Mouse (Mus musculus) midbrain, embryonic 13.5 days (tissue): ENCODE measurements at regions not wholly inside any gene's neighbourhood (a gene's known extent, or its start where the extent isn't known, plus 50 kb on each side); places are given as distances from the start of the nearest gene placed in this dataset.

Experiments used
- ATAC-seq: fragments of 200-750 bp; cut with Nextera tagmentation; 2 replicates; pipeline ENCODE4 v1.8.0; 2017; ENCODE audit warnings: mild to moderate bottlenecking, moderate TSS enrichment, moderate library complexity
- H3K27ac ChIP-seq: fragments of 300-500 bp; sonication (generic); 2 replicates; pipeline ENCODE4 v1.5.1; 2015; ENCODE audit warnings: inconsistent platforms, mild to moderate bottlenecking, moderate library complexity
- H3K27me3 ChIP-seq: fragments of 300-500 bp; sonication (generic); 2 replicates; pipeline ENCODE4 v1.6.1; 2015; ENCODE audit warnings: mild to moderate bottlenecking, inconsistent platforms
- H3K36me3 ChIP-seq: fragments of 300-500 bp; sonication (generic); 2 replicates; pipeline ENCODE4 v1.6.1; 2015; ENCODE audit warnings: mild to moderate bottlenecking, inconsistent platforms
- H3K4me1 ChIP-seq: fragments of 300-500 bp; sonication (generic); replicated peaks from 2 replicates; pipeline ENCODE4 v1.6.1; 2015; ENCODE audit warnings: inconsistent platforms
- H3K4me2 ChIP-seq: fragments of 300-500 bp; sonication (generic); replicated peaks from 2 replicates; pipeline ENCODE4 v1.6.1; 2015; ENCODE audit warnings: moderate library complexity, mild to moderate bottlenecking, inconsistent platforms
- H3K4me3 ChIP-seq: fragments of 300-500 bp; sonication (generic); replicated peaks from 2 replicates; pipeline ENCODE4 v1.5.1; 2015; ENCODE audit warnings: mild to moderate bottlenecking, inconsistent platforms
- H3K9ac ChIP-seq: fragments of 300-500 bp; sonication (generic); replicated peaks from 2 replicates; pipeline ENCODE4 v1.6.1; 2015; ENCODE audit warnings: mild to moderate bottlenecking, inconsistent platforms
- H3K9me3 ChIP-seq: fragments of 300-500 bp; sonication (generic); 2 replicates; pipeline ENCODE4 v1.6.1; 2016; ENCODE audit warnings: mild to moderate bottlenecking, inconsistent platforms
- WGBS: fragments of 180-500 bp; shearing (Covaris S2); methylation state at CpG from one replicate; pipeline ENCODE4 v1.1.7; 2015; 5-methylcytosine and 5-hydroxymethylcytosine counted together

GRCm38 (mm10) chr3:128575339-128576129, 624.1 kb upstream of the Pitx2 start:
- Histone ChIP-seq H3K9me3 (no peaks in the 10 kb centered on the region), H3K9ac (no peak overlapping the region), H3K4me1 (no peaks in the 10 kb centered on the region), H3K4me3 (no peak overlapping the region), H3K27ac (no peak overlapping the region), H3K4me2 (no peak overlapping the region), H3K27me3 (no peaks in the 10 kb centered on the region), H3K36me3 (no peaks in the 10 kb centered on the region)
- ATAC-seq: no peak
- 66% methylated on average over 2 of the region's 2 CpGs for WGBS

GRCm38 (mm10) chr3:128570551-128570950, 629.1 kb upstream of the Pitx2 start:
- H3K27me3 ChIP-seq: no peaks in the 10 kb centered on the region
- H3K27ac ChIP-seq: no peak overlapping the region
- no peaks in the 10 kb centered on the region for H3K36me3 ChIP-seq
- no peak for ATAC-seq
- H3K4me3 ChIP-seq: no peak overlapping the region
- H3K9me3 ChIP-seq: no peaks in the 10 kb centered on the region
- 90% methylated on average over 3 of the region's 3 CpGs for WGBS
- no peak overlapping the region for H3K9ac ChIP-seq
- no peak overlapping the region for H3K4me2 ChIP-seq
- no peaks in the 10 kb centered on the region for H3K4me1 ChIP-seq

GRCm38 (mm10) chr3:128565386-128565785, 634.3 kb upstream of the Pitx2 start:
- WGBS: 82% methylated on average over 8 of the region's 8 CpGs
- Histone ChIP-seq H3K36me3 (no peaks in the 10 kb centered on the region), H3K4me3 (no peak overlapping the region), H3K4me2 (no peak overlapping the region), H3K27me3 (no peaks in the 10 kb centered on the region), H3K4me1 (no peaks in the 10 kb centered on the region), H3K9me3 (no peaks in the 10 kb centered on the region), H3K27ac (no peak overlapping the region), H3K9ac (no peak overlapping the region)
- no peak for ATAC-seq

GRCm38 (mm10) chr3:128546416-128547327, 650.5 kb upstream of the Fam241a start:
- 0 out of 2 replicates have a peak overlapping the region, but pooled peaks have one; percentile 0 for H3K4me2 ChIP-seq
- 44% methylated on average over 9 of the region's 9 CpGs for WGBS
- H3K36me3 ChIP-seq: no peaks in the 10 kb centered on the region
- ATAC-seq: peak; percentile 94
- H3K27me3 ChIP-seq: no peaks in the 10 kb centered on the region
- H3K4me3 ChIP-seq: no peak overlapping the region
- peak overlapping the region; percentile 67 for H3K27ac ChIP-seq
- H3K9me3 ChIP-seq: no peaks in the 10 kb centered on the region
- no peak overlapping the region for H3K9ac ChIP-seq
- H3K4me1 ChIP-seq: peaks cover 6% of the 10 kb centered on the region

- 87% methylated on average over 4 of the region's 4 CpGs for WGBS
- Histone ChIP-seq H3K4me3 (no peak overlapping the region), H3K9me3 (no peaks in the 10 kb centered on the region), H3K27ac (no peak overlapping the region), H3K4me1 (peaks cover 5% of the 10 kb centered on the region), H3K27me3 (no peaks in the 10 kb centered on the region), H3K9ac (no peak overlapping the region), H3K4me2 (no peak overlapping the region), H3K36me3 (no peaks in the 10 kb centered on the region)
- ATAC-seq: no peak
Observed at GRCm38 (mm10) chr3:128525427-128525826, 629.3 kb upstream of the Fam241a start.

GRCm38 (mm10) chr3:128520671-128521103, 624.6 kb upstream of the Fam241a start:
- Histone ChIP-seq H3K4me3 (peak overlapping the region; percentile 3; the same call in 1 of the 2 replicates), H3K27me3 (no peaks in the 10 kb centered on the region), H3K27ac (peak overlapping the region; percentile 37), H3K9me3 (no peaks in the 10 kb centered on the region), H3K4me1 (peaks cover 18% of the 10 kb centered on the region), H3K36me3 (no peaks in the 10 kb centered on the region), H3K9ac (no peak overlapping the region), H3K4me2 (peak overlapping the region; percentile 40)
- ATAC-seq: peak; percentile 76
- WGBS: 57% methylated on average over 7 of the region's 7 CpGs

- 7% methylated on average over 6 of the region's 6 CpGs for WGBS
- Histone ChIP-seq H3K36me3 (no peaks in the 10 kb centered on the region), H3K4me1 (peaks cover 18% of the 10 kb centered on the region), H3K9me3 (no peaks in the 10 kb centered on the region), H3K27ac (peak overlapping the region; percentile 37; the same call in 1 of the 2 replicates), H3K9ac (no peak overlapping the region), H3K4me2 (peak overlapping the region; percentile 40), H3K4me3 (peak overlapping the region; percentile 3; the same call in 1 of the 2 replicates), H3K27me3 (no peaks in the 10 kb centered on the region)
- peak; percentile 74 for ATAC-seq
Observed at GRCm38 (mm10) chr3:128519913-128520316, 623.8 kb upstream of the Fam241a start.

- Histone ChIP-seq H3K4me1 (peaks cover 18% of the 10 kb centered on the region), H3K27me3 (no peaks in the 10 kb centered on the region), H3K9ac (no peak overlapping the region), H3K4me3 (no peak overlapping the region), H3K27ac (no peak overlapping the region), H3K4me2 (no peak overlapping the region), H3K36me3 (no peaks in the 10 kb centered on the region), H3K9me3 (no peaks in the 10 kb centered on the region)
- 61% methylated on average over 4 of the region's 4 CpGs for WGBS
- ATAC-seq: no peak
Observed at GRCm38 (mm10) chr3:128518806-128519205, 622.7 kb upstream of the Fam241a start.

- WGBS: 54% methylated on average over 3 of the region's 3 CpGs
- H3K4me1 ChIP-seq: no peaks in the 10 kb centered on the region
- H3K9ac ChIP-seq: no peak overlapping the region
- H3K27me3 ChIP-seq: no peaks in the 10 kb centered on the region
- no peaks in the 10 kb centered on the region for H3K9me3 ChIP-seq
- no peaks in the 10 kb centered on the region for H3K36me3 ChIP-seq
- H3K27ac ChIP-seq: no peak overlapping the region
- H3K4me3 ChIP-seq: no peak overlapping the region
- no peak overlapping the region for H3K4me2 ChIP-seq
- no peak for ATAC-seq
Observed at GRCm38 (mm10) chr3:128471111-128471510, 575.0 kb upstream of the Fam241a start.

GRCm38 (mm10) chr3:128429706-128430105, 533.6 kb upstream of the Fam241a start:
- Histone ChIP-seq H3K27me3 (no peaks in the 10 kb centered on the region), H3K9ac (no peak overlapping the region), H3K4me2 (no peak overlapping the region), H3K27ac (no peak overlapping the region), H3K36me3 (no peaks in the 10 kb centered on the region), H3K4me3 (no peak overlapping the region), H3K9me3 (no peaks in the 10 kb centered on the region), H3K4me1 (0 out of 2 replicates have a peak, but pooled peaks cover 5% of the 10 kb centered on the region)
- no peak for ATAC-seq

- no peak overlapping the region for H3K4me3 ChIP-seq
- H3K9ac ChIP-seq: no peak overlapping the region
- no peaks in the 10 kb centered on the region for H3K9me3 ChIP-seq
- no peak for ATAC-seq
- H3K36me3 ChIP-seq: no peaks in the 10 kb centered on the region
- peaks cover 3% of the 10 kb centered on the region for H3K4me1 ChIP-seq
- H3K27ac ChIP-seq: no peak overlapping the region
- no peaks in the 10 kb centered on the region for H3K27me3 ChIP-seq
- WGBS: 91% methylated on average over 2 of the region's 2 CpGs
- no peak overlapping the region for H3K4me2 ChIP-seq
Observed at GRCm38 (mm10) chr3:128415568-128415967, 519.4 kb upstream of the Fam241a start.

- peaks cover 3% of the 10 kb centered on the region for H3K4me1 ChIP-seq
- H3K4me2 ChIP-seq: no peak overlapping the region
- H3K27me3 ChIP-seq: no peaks in the 10 kb centered on the region
- H3K4me3 ChIP-seq: no peak overlapping the region
- H3K27ac ChIP-seq: no peak overlapping the region
- H3K9me3 ChIP-seq: no peaks in the 10 kb centered on the region
- WGBS: 82% methylated on average over 1 of the region's 1 CpGs
- no peak overlapping the region for H3K9ac ChIP-seq
- ATAC-seq: no peak
- no peaks in the 10 kb centered on the region for H3K36me3 ChIP-seq
Observed at GRCm38 (mm10) chr3:128413481-128413880, 517.4 kb upstream of the Fam241a start.
